Mouse (Mus musculus) liver, embryonic 14.5 days (tissue): ENCODE data around the gene Epb41l1.

Experiments
- CTCF ChIP-seq: IDR thresholded peaks from 2 replicates; pipeline ENCODE4 v1.5.1; 2016; ENCODE audit warnings: antibody characterized with exemption, low read depth, control low read depth
- EP300 ChIP-seq: IDR thresholded peaks from 2 replicates; pipeline ENCODE4 v1.6.1; 2016; ENCODE audit warnings: antibody characterized with exemption, low read depth

DNA sequence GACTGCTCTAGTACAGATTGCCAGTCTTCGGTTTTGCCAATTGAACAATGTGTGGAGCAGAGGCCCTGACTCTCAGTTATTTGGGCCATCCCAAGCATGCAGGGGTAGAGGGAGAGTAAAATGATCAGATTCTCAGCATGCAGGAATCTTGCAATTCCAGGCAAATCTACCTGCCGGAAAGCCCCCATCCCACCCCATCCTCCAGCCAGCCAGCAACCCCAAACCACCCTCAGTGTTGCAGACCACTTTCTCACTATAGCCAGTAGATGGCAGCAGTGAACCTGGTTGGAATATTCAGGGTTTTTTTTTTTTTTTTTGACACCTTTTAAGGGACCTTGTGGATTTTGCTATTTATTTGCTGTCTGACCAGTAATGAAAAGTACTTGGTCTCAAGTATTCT, 109.0 kb downstream of the Epb41l1 start:
- TF ChIP-seq CTCF (peak; percentile 80), EP300 (no peak)
